Mouse (Mus musculus): ENCODE measurements around the gene Sf3b3.

The Sf3b3 gene

DNA sequence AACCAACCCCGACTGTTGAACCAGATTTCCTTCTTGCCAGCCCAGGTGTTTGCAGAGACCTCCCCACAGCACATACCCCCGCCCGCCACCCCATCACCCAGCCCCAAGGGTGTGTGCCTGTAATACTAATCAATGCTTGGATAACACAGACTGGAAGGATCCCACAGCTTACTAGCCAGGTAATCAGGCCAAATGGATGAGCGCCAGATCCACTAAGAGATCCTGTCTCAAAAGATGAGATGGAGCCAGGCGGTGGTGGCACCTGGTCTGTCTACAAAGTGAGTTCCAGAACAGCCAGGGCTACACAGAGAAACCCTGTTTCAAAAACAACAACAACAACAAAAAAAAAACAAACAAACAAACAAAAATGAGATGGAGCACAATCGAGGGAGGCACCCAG lies 79.3 kb downstream of the Sf3b3 start:
- peak; percentile 50 to 69 for DNase-seq

GRCm38 (mm10) chr8:110764671-110765070 lies 81.9 kb downstream of the Sf3b3 start:
- DNase-seq = peak in 1 of 2 experiments; percentile 27

GRCm38 (mm10) chr8:110761988-110762387 lies 84.6 kb downstream of the Sf3b3 start:
- DNase-seq = no peak

- no peak for DNase-seq
Measured at GRCm38 (mm10) chr8:110761185-110761584, 85.4 kb downstream of the Sf3b3 start.

DNA sequence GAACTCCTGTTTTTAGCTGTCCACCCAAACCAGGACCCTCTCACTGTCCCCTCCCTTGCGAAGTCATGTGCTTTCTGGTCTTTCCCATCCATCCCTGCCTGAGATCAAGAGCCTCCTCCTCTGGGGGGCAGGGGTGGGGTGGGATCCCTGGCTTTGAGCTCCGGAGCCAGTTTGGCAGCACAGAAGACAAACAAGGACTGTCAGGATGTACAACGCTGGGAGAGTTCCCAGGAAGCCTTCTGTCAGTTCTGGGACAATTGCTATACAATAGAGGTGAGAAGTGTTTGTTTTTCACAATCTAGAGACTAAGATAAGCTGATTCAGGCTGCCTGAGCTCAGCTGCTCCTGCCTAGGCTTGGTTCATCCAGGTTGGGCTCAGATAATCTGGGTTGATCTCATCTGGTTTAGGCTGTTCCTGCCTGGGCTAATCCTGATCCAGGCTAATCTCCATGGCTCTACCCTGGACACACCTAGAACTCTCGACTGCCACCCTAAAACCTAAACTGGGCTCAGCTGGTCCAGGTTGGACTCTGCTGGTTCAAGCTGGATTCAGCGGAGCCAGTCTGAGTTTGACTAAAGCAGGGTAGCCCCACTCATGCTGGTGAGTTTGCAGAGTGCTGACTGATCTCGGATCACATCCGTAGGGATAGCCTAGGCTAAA lies 86.2 kb downstream of the Sf3b3 start:
- no peak for DNase-seq
